Mouse (Mus musculus): Measurements from ENCODE around the gene Arhgap31.

The Arhgap31 gene

DNA sequence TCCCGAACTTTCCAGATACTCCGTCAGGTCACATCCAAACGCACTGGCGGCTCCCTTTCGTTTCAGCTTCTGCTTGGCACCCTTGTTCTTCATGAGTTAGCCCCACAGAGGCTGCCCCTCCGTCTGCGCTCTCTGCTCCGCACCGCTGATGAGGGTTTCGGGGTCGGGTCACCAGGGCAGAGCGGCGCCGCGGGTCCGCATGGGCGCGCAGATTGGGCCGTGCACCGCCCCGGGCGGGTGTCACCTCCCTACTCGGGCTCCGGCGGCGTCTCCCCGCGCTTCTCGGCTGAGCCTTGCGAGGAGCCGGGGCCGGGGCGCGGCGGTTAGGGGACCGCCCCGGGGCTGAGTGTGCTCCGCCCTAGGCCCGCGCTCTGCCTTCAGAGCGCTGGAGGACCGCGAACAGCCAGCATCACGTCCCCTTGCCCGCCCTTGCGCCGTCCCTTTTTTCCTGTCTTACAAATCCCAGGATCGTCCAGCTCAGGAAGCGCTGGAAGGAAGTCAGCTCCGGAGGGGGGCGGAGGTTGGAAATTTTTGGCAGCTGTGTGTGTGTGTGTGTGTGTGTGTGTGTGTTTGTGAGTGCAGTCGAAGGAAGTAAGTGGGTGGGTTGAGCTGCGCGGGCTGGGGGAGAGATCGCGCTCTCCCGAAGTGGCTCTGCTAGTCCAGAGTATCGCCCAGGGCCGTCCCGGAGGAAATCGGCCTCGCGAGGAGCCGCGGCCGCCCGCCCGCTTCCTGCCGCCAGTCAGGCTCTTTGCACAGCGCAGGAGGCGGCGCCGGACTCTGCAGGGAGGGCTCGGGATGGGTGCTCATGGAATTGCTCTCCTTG, at the start of gene Arhgap31:
Gene Arhgap31, minus strand, starts transcription at position 694 of the 823 bp plus-strand sequence.
- peak; percentile 40 for DNase-seq (ENCODE audit: low spot score)

DNA sequence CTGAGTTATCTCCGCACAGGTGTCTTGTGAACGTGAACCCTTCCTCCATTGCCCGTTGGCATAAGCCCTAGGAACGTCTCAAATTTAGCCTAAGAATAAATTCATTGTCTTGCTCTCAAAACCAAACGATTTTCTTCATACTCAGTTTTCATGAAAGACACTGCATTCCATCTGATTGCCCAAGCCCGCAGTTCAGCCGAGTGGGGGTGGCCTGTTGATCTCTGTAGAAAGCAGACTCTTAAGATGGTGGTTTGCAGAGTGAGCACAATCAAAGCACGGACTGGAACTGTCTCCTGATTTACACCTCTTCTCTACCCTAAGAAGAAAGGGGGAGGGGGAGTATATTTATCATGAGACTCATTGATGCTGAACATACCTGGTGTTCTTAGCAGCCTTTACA, 49.3 kb upstream of the Arhgap31 start:
- no peak for DNase-seq (ENCODE audit: low spot score)

DNA sequence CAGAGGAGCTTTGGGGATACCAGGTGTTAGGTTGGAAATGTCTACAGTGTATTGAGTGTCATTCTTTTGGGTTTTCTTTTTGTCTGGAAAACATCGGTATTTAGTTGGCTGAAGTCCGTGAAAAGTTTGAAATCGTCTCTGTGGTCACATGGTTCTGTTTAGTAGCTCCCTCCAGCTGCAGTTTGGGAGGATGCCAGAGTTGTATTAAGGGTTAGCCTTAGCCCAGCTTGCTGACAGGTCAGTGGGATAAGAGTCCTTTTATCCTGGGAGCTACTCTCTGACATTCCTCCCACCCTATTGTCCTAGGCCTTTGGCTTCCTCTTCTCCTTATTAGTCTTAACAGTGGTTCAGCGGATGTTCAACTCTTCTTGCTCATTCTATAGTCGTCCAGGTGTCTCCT, 48.9 kb upstream of the Arhgap31 start:
- DNase-seq (ENCODE audit: low spot score) = no peak

DNA sequence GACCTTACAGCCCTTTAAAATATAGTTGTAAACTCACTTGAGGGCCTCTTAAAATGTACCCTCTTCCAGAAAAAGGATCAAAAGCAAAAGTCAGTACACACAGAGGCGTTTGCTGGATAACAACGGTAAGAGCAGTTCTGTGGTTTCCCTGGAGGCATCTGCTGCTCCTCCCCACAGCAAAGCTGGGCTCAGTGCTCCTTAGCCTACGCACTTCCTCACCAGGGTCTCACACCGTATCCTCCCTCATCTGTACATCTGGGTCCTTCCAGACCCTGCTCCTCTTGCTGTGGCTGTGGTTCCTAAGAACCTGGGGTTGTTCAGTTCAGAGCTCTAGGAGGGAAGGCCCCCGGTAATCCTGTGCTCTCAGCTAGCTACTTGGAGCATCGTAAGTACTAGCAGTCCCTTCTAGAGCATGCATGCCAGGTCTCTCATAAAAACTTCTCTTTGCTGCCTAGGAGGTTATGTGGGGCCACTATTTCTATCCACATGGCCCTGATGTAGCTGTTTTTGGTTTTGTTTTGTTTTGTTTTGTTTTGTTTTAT, 47.8 kb upstream of the Arhgap31 start:
- DNase-seq (ENCODE audit: low spot score) = no peak

DNA sequence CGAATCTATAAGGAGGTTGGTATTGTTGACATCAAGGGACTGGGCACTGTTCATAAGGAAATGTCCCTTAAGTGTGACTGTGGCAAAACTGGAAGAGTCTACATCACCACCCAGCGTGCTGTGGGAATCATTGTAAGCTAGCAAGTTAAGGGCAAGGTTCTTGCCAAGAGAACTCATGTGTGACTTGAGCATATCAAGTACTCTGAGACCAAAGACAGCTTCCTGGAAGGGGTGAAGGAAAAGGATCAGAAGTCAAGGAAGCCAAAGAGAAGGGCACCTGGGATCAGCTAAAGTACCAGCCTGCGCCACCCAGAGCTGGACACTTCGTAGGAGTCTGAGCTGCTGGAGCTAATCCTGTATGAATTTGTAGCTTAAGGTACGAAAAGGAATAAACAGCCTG, 47.2 kb upstream of the Arhgap31 start:
- DNase-seq (ENCODE audit: low spot score) = no peak

DNA sequence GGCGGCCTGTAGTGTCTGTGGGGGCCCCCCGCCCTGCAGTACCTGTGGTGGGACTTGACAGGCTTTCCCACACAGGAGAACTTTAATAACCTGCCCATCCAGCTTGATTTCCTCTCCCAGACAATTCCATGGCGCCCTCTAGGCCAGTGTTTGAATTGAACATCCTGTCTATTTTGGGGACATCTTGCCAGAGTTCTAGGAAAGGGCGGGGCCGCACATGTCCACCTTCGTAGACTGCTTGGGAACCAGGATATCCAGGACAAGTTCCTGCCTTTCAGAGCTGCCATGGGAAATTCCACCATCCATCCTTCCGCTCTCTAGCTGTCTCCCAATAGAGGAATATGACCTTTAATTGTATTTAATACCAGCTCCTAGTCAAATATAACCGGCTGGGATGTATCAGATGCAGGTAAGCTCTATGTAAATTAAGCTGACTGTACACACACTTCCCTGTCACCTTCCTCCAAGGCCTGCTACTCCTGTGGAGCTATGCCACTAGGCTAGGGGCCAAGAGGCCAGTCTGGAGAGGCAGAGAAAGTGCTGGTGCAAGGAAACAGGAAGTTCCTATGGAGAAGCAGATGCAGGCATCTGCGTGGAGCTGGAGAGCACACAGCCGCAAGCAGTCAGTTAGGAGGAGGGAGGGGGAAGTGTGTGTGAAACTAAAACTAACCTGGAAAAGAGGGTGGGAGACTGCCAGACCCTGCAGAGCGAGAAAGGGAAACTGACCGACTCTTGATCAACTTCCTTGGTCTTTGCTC, 45.2 kb upstream of the Arhgap31 start:
- DNase-seq (ENCODE audit: low spot score) = no peak

DNA sequence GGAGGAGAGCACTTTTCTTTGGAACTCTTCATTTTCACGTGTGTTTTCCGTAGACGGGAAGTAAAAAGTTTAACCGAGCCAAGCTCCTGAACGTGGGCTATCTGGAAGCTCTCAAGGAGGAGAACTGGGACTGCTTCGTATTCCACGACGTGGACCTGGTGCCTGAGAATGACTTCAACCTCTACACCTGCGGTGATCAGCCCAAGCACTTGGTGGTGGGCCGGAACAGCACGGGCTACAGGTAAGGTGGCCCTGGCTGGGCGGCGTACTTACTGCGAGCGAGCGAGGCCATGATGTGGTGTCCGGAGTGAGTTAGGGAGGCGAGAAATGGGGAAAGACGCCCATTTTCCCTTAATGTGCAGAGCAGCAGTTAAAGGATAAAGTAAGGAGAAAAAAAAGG, 44.6 kb upstream of the Arhgap31 start:
- DNase-seq (ENCODE audit: low spot score) = no peak

DNA sequence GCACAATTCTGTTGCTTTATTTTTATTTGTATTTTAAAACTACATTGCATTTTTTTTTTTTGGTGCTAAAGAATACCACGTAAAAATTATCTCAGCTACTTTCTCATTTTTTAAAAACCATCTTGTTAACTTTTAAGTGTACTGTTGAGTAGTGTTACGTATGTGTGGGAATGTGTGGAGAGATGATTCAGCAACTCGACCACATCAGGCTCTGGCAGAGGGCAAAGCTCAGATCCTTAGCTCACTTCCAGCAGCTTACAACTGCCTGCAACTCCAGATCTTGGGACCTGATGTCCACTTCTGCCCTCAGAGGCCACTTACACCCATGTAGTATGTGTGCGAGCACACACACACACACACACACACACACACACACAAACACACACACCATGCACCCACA, 43.5 kb upstream of the Arhgap31 start:
- DNase-seq (ENCODE audit: low spot score) = no peak

DNA sequence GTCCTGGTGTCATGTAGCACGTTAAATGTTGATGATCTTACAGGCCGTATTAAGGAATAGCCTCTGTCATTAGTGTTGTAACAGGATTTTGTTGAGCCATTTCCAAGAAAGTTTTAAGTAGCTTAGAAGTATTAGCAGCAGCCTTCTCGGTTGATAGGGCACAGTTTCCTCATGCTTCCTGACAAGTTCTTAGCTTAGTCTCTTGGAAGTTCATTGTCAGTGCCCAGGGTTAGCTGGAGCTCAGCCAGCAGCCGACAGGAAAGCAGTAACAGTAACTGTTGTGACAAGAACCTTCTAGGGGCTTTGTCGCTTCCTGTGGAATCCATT, 43.1 kb upstream of the Arhgap31 start:
- no peak for DNase-seq (ENCODE audit: low spot score)

DNA sequence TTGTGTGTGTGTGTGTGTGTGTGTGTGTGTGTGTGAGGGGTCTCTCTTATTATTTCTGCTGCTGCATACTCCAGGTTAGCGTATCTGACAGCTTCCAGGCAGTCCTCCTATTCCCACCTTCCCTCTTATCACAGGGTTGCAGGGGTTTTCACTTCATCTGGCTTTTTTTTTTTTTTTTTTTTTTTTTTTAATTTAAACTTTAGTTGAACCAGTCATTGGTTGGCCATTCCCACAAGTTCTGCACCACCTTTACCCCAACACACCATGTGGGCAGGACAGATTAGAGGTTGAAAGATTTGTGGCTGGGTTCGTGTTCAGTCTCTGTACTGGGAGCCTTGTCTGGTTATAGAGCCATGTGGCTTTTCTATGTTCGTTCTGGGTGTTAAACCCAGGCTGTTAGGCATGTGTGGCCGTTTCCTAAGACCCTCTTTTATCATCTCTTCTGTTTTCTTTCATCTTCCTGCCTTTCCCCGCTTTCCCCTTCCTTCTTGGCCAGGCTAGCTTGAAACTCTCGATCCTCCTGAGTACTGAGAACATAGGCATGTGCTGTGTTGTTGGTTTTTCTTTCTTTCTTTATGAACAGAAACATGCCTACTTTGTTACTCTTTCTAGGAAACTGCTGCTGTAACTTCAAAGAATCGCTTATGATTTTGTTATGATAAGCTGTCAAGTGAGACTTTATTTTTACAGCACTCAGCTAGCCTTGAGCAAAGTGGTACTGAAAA, 42.5 kb upstream of the Arhgap31 start:
- DNase-seq (ENCODE audit: low spot score) = no peak

DNA sequence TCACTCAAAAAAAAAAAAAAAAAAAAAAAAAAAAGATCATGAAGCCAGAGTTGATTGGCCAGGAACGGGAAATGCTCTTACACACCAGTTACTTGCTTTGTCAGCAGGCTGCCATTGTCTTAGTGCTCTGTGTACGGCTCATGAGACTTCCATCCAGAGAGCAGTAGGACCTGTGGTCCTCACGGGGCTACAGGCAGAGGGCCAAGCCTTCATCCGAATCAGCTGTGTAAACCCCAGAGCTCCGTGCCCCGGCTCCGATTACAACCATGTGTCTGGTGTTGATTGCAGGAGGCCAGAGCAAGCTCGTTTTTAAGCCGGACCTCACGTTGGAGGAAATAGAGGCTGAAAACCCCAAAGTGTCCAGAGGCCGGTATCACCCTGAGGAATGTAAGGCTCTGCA, 40.6 kb upstream of the Arhgap31 start:
- DNase-seq (ENCODE audit: low spot score) = no peak

DNA sequence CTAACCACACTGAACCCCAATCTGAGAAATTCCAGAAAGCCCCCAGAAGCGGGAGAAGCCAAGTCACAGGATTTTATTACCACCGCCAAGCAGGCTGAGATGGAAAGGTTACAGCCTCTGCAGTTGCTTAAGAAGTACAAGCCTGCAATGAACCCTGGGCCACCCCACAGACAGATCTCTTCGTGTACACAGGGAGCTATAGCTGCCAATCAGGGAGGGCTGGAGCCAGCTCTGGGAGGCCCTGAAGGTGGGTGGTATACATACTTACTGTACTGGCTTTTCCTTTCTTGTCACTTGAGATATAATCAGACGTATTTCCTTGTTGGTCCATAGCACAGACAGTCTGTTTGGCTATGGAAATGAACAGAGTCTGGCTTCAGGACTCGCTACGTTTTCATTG, 37.7 kb upstream of the Arhgap31 start:
- no peak for DNase-seq (ENCODE audit: low spot score)

DNA sequence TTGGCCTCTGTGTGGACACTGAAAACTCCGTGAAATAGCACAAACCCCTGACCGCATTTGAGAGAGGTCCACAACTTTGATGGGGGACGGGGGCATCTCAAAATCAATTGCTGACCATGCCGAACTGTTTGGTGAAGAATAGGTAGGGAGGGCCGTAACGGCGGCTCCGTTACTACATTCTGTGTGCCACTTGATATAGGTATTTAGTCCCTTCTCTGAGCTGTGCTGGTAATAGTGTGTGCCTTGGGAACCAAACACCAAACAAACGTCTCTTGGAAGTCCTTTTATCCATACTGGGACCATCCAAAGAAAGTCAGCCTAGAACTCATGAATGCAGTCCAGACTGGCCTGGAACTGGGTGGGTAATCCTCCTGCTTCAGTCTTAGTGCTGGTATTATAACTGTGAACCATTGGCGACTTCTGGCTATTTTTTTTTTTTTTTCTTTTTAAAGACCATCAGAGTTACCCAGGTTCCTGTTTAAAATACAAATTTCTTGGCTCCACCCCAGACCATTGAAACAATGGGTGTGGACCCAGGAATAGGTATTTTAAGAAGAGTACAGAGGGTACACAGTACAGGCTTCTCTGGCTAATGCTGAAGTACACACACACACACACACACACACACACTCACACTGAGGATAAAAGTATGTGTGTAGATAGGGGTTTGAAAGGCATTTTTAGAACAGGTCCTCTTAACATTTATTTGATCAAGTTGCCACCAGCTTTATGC, 31.0 kb upstream of the Arhgap31 start:
- DNase-seq (ENCODE audit: low spot score) = no peak

DNA sequence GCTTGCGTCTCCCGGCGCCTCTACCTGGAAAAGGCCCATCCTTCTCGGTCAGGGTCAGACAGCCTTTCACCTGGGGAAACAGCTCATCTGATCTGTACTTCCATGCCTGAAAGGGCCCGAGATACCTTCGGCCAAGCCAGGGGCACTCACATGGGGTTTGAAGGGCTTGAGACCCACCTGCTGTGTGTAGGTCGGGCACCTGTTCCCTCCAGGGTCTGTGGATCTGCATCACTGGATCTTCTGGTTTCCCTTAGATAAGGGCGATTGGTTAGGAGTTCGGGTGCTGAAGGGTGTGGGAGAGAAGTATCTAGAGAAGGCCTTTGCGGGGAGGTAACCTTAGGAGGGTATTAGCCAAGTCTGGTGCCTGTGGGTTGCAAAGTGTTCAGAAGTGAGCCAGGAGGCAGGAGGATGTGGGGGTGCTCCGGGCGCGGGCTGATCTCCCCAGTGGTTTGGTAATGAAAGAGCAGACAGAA, 29.6 kb upstream of the Arhgap31 start:
- no peak for DNase-seq (ENCODE audit: low spot score)

DNA sequence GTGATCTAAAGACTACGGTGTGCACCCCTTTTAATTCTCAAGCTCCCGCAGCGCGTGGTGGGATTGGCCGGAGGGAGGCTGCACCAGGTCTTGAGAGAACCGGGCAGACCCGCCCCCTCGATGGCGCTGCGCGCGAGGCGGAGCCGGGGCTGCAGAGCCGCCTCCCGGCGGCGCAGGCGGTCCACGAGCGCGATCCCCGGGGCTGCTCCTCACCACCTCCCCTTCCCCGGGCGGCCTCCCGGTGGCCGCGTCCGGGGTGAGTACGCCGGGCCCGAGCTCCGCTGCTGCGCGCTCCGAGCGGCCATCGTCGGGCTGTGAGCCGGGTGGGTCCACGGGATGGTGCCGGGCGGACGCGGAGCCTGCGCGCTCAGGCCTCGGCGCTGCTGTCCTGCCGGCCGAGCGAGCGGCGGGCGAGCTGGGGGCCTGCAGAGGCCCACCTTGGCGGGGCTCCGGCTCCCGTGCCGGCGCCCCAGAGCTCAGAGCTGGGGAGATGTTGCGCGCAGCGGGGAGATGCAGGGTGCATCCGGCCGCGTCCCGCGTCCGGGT, 29.1 kb upstream of the Arhgap31 start, which contains the start of gene B4galt4:
Gene B4galt4, plus strand, starts transcription at position 152 of the 546 bp plus-strand sequence.
- DNase-seq (ENCODE audit: low spot score) = peak; percentile 36

DNA sequence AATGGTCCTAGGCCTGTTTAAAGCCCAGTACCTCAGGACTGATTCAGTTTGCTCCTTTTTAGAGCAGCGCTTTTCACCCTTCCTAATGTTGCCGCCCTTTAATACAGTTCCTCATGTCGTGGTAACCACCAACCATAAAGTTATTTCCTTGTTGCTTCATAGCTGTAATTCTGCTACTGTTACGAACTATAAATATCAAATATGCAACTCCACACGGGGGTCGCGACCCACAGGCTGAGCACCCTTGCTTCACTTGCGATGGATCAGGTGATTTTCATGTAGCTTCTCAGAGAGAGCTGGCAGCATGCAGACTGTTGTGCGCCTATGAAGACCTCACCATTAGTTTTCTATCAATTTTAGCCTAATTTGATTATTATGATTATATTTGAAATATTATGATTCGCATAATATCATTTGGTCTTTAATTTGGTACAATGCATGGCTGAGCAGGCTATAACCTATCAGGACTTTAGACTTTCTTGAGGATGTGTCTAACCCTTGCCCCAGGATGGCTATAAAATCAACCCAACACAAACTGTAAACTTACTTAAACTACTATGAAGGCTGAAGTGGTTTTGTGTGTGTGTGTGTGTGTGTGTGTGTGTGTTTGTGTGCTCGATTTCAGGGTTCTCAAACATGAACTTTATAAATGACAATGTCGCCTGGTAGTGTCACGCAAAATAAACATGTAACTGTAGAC, 28.3 kb upstream of the Arhgap31 start:
- no peak for DNase-seq (ENCODE audit: low spot score)

DNA sequence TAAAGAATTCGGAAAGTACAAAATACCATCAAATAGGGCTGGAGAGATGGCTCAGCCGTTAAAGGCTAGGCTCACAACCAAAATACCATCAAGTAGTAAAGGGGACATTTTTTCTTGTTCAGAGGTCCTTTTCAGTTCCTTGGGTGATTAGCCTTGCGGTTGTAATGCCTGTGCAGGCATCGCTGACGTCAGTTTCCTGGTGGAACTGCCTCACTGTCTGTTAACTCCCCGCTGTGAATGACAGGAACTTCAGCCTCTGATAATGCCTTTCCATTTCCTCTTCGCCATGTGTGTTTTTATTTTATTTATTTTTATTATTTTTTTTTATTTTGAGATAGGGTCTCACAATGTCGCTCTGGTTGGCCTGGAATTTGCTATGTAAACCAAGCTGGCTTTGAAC, 17.8 kb upstream of the Arhgap31 start:
- DNase-seq (ENCODE audit: low spot score) = no peak

DNA sequence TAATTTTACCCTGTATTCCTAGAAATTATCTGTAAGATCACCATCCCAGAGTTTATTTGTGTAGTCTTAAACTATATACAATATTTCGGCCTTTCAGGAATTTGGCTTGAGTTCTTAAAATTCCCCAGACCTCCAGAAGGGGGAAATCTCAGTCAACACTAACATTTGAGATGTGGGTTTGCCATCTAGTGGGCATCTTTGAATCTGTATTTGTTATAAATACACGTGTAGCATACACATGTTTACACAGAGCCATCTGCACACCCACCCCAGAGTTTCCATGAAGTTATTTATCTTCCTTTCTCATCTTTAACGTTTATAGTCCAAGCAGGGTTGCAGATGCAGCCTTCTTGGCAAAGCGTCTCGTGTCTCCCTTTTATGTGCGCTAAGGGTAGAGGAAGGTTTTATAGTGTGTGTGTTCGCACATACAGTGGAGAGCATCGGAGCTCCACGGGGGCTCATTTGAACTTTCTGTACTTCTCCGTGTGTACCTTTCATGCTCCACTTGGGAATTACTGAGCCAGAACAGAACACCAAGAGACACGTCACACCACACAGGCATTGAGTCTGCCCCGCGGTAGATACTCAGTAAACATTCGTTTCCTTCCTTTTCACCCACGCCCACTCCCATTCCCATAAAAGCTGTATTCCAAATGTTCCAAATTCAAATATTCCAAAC, 16.7 kb upstream of the Arhgap31 start:
- no peak for DNase-seq (ENCODE audit: low spot score)

DNA sequence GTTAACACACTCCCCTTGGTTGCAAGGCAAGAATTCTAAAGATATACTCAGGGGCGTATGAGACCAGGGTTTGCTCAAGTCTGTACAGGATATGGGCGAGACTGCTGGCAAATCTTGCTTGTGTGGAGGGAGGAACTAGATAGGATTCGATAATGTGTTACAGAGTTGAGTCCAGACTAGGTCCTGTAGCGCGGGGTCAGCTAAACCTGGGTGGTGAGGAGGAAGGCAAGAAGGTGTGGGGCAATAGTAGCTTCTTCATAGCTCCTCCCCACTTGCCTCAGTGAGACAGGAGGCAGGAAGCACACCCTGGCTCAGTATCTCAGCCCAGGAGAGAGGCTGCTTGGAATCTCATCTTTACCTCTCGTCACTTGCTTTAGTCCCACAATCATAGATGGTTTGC, 16.1 kb upstream of the Arhgap31 start:
- DNase-seq (ENCODE audit: low spot score) = no peak

DNA sequence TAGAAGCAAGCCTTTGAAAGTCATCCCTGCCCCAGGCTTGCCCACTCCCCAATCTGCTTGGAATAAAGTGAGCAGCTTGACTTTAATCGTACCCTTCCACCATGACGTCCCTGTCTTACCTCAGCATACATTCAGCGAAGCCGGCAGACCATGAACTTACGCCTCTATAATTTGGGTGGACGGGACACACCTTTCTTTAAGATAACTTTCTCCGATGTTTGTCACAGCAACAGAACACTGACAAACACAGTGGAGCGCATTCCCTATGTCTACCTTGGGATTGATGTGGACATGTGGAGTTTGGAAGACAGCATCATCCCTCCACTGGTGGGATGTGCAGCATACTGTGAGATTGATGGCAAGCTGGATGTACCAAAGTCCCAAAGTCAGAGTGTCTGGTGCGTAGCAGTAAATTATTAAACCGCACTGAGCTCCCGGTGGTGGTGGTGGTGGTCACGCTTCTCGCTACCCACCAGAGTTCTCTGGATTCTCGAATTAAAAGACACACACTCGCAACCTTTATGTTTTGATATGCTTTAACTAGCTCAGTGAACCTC, 15.6 kb upstream of the Arhgap31 start:
- DNase-seq (ENCODE audit: low spot score) = no peak
